Mouse (Mus musculus) telencephalon, adult 2 months (tissue): ENCODE data around the gene Spint2.
A peak's percentile ranks its signal among the peaks of the same experiment; 100 is the strongest.
"Not testable (repeated sequence)": the region's sequence is repeated elsewhere in the genome, so short reads cannot be mapped to it uniquely, and the experiment has no call there.

Source experiments
- DNase-seq: peaks from one replicate; pipeline ENCODE4 v3.0.0-alpha.2; 2011; ENCODE audit warnings: low read depth, low spot score

The Spint2 gene

GRCm38 (mm10) chr7:29244732-29245416 is 36.8 kb downstream of the Spint2 start:
- no peak for DNase-seq

GRCm38 (mm10) chr7:29238019-29238967 is 43.4 kb downstream of the Spint2 start, which contains the start of gene Yif1b:
Gene Yif1b (plus strand): TSS chr7:29238329.
- peak; percentile 99 for DNase-seq

GRCm38 (mm10) chr7:29237596-29237995 is 44.1 kb downstream of the Spint2 start:
- DNase-seq = not testable (repeated sequence)

- no peak for DNase-seq
These were observed 45.1 kb downstream of the Spint2 start for GRCm38 (mm10) chr7:29236593-29236992.

GRCm38 (mm10) chr7:29234661-29235060 is 47.1 kb downstream of the Spint2 start:
- no peak for DNase-seq

- no peak for DNase-seq
These were observed 48.0 kb downstream of the Spint2 start for GRCm38 (mm10) chr7:29233745-29234144.

GRCm38 (mm10) chr7:29232247-29233013 is 49.3 kb downstream of the Spint2 start, which contains the start of gene Kcnk6:
Gene Kcnk6 (minus strand): TSS chr7:29232515.
- DNase-seq = no peak

- no peak for DNase-seq
These were observed 50.2 kb downstream of the Spint2 start for GRCm38 (mm10) chr7:29231517-29231916.

- no peak for DNase-seq
These were observed 51.2 kb downstream of the Spint2 start for GRCm38 (mm10) chr7:29230560-29230959.

GRCm38 (mm10) chr7:29228202-29228601 is 53.5 kb downstream of the Spint2 start:
- DNase-seq = no peak

GRCm38 (mm10) chr7:29225520-29225919 is 56.2 kb downstream of the Spint2 start:
- no peak for DNase-seq

- DNase-seq = no peak
These were observed 56.8 kb downstream of the Spint2 start for GRCm38 (mm10) chr7:29224756-29225394.

GRCm38 (mm10) chr7:29214846-29215245 is 66.9 kb downstream of the Spint2 start:
- no peak for DNase-seq

- no peak for DNase-seq
These were observed 67.5 kb downstream of the Spint2 start for GRCm38 (mm10) chr7:29214236-29214635.

- no peak for DNase-seq
These were observed 68.0 kb downstream of the Spint2 start, which contains the start of gene Catsperg1 for GRCm38 (mm10) chr7:29213675-29214082. Gene Catsperg1 (minus strand): TSS chr7:29214035.

- DNase-seq = not testable (repeated sequence)
These were observed 68.7 kb downstream of the Spint2 start for GRCm38 (mm10) chr7:29212775-29213560.

GRCm38 (mm10) chr7:29212199-29212765 is 69.4 kb downstream of the Spint2 start:
- no peak for DNase-seq

GRCm38 (mm10) chr7:29211415-29212198 is 70.1 kb downstream of the Spint2 start:
- DNase-seq = no peak

GRCm38 (mm10) chr7:29211013-29211412 is 70.7 kb downstream of the Spint2 start:
- DNase-seq = not testable (repeated sequence)
